Mouse (Mus musculus) myocyte (in vitro differentiated cells): ENCODE results near the gene Chl1. TPM values are rescaled to one million over a fixed set of nuclear protein-coding genes. Genes with fewer than 3 reads are reported as not detected.

Experiments
- H3K27me3 ChIP-seq: one replicate; pipeline ENCODE4 v1.6.1; 2011; ENCODE audit not compliant: control insufficient read depth, insufficient read depth, insufficient read length
- H3K36me3 ChIP-seq: one replicate; pipeline ENCODE4 v1.6.1; 2011; ENCODE audit not compliant: control insufficient read depth, insufficient read depth
- H3K4me2 ChIP-seq: one replicate; pipeline ENCODE4 v1.6.1; 2011; ENCODE audit warnings: low read depth, control low read depth
- H3K4me3 ChIP-seq: one replicate; pipeline ENCODE4 v1.5.1; 2011; ENCODE audit warnings: mild to moderate bottlenecking, control low read depth, moderate library complexity
- H3K79me2 ChIP-seq: one replicate; pipeline ENCODE4 v1.6.1; 2011; ENCODE audit not compliant: control insufficient read depth, insufficient read depth
- H3ac ChIP-seq: one replicate; pipeline ENCODE4 v1.6.1; 2011; ENCODE audit not compliant: control insufficient read depth, insufficient read length
- CEBPB ChIP-seq: IDR thresholded peaks from 2 replicates; pipeline ENCODE4 v1.6.1; 2011; ENCODE audit warnings: mild to moderate bottlenecking, moderate library complexity; ENCODE audit not compliant: poor library complexity, insufficient read depth, severe bottlenecking
- E2F4 ChIP-seq: IDR thresholded peaks from one replicate; pipeline ENCODE4 v1.6.1; 2011; ENCODE audit warnings: mild to moderate bottlenecking, control low read depth, moderate library complexity; ENCODE audit not compliant: insufficient read depth
- MAX ChIP-seq: IDR thresholded peaks from one replicate; pipeline ENCODE4 v1.6.1; 2011; ENCODE audit warnings: low read depth, mild to moderate bottlenecking, control low read depth
- MYOD1 ChIP-seq, 3 experiments: IDR thresholded peaks; one replicate each; pipeline ENCODE4 v1.6.1; 2011; ENCODE audit warnings: control low read depth in 2 of 3, low read depth in 2 of 3, mild to moderate bottlenecking in 2 of 3, moderate library complexity in 1 of 3; ENCODE audit not compliant: insufficient read length in 2 of 3, control insufficient read depth in 1 of 3
- MYOG ChIP-seq, 3 experiments: IDR thresholded peaks; one replicate each; pipeline ENCODE4 v1.6.1; 2011; ENCODE audit warnings: control low read depth in 2 of 3, low read depth in 2 of 3, mild to moderate bottlenecking in 2 of 3; ENCODE audit not compliant: insufficient read length in 2 of 3, control insufficient read depth in 1 of 3, insufficient read depth in 1 of 3
- POLR2A ChIP-seq: IDR thresholded peaks from one replicate; pipeline ENCODE4 v1.6.1; 2011; ENCODE audit warnings: low read depth, mild to moderate bottlenecking, control low read depth, moderate library complexity; ENCODE audit not compliant: insufficient read length
- POLR2AphosphoS2 ChIP-seq: IDR thresholded peaks from one replicate; pipeline ENCODE4 v1.6.1; 2011; ENCODE audit warnings: low read depth, control low read depth; ENCODE audit not compliant: insufficient read length
- REST ChIP-seq: IDR thresholded peaks from one replicate; pipeline ENCODE4 v1.6.1; 2011; ENCODE audit warnings: mild to moderate bottlenecking, control low read depth, moderate library complexity; ENCODE audit not compliant: insufficient read depth, insufficient read length
- SRF ChIP-seq: IDR thresholded peaks from one replicate; pipeline ENCODE4 v1.6.1; 2011; ENCODE audit warnings: low read depth; ENCODE audit not compliant: control insufficient read depth, insufficient read length
- TCF12 ChIP-seq: IDR thresholded peaks from one replicate; pipeline ENCODE4 v1.6.1; 2011; ENCODE audit warnings: mild to moderate bottlenecking, control low read depth; ENCODE audit not compliant: poor library complexity, insufficient read depth, severe bottlenecking
- TCF3 ChIP-seq: IDR thresholded peaks from one replicate; pipeline ENCODE4 v1.6.1; 2011; ENCODE audit warnings: low read depth, control low read depth; ENCODE audit not compliant: insufficient read length
- USF1 ChIP-seq: IDR thresholded peaks from one replicate; pipeline ENCODE4 v1.6.1; 2011; ENCODE audit warnings: low read depth, mild to moderate bottlenecking, control low read depth, moderate library complexity
- polyA plus RNA-seq: library from polyadenylated mRNA; unstranded; fragments of >200 nt; fragmentation: generic; extraction: Trizol; gene quantifications from one replicate; pipeline ENCODE4 v1.2.1, GENCODE M21; 2012; ENCODE audit warnings: missing spikeins

Gene Chl1
- polyA plus RNA-seq, 1 experiment: not detected

GRCm38 (mm10) chr6:103549929-103550328, 39.5 kb downstream of the Chl1 start:
- H3K27me3 ChIP-seq: no peaks in the 10 kb centered on the region

DNA sequence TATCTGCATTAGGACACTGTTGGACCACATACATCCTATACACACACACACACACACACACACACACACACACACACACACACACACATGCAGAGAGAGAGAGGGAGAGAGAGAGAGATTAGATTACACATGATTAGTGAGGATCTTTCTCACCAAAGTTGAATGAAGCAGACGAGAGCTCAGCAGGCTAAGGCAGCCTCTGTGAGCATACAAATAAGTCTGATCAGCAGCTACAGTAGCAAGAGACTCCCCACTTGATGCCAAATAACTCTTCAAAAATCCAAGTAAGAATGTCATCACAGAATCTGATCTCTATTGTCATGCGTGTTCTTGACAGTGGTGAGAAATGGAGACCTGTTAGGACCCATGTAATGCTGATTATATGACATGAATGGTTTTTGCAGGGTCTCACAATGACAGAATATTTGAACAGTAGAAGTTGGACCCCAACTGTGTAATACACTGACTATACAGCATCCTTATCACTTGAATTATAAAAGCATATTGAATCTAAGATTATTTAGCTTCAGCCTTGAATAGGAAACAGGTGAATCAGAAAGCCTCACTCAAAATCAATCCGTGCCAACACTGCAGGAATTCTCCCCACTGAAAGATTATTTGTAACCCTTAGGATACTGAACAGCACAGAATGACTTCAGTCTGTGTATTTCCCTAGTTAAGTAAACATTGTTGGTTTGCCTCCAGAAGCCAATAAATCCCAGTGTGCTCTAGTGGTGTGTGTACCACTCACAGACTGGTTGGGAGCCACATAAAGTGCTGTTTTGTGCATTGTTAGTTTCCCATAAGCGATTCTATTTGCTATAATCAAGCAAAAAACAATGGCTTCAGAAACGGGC, 47.9 kb downstream of the Chl1 start:
- TF ChIP-seq MYOG (IDR thresholded peaks at IDR 0.05; ENCODE audit: control insufficient read depth in 1 of 3, insufficient read depth in 1 of 3, insufficient read length in 2 of 3, low read depth in 2 of 3) (no peak), POLR2AphosphoS2 (no peak), USF1 (no peak), MYOD1 (IDR thresholded peaks at IDR 0.05; ENCODE audit: control insufficient read depth in 1 of 3, insufficient read length in 2 of 3, low read depth in 2 of 3) (no peak), MAX (no peak), SRF (no peak), POLR2A (no peak), CEBPB (no peak), TCF3 (no peak), REST (no peak), TCF12 (no peak), E2F4 (no peak)
- Histone ChIP-seq H3K4me2 (no peak overlapping the region), H3K27me3 (no peaks in the 10 kb centered on the region), H3ac (no peak overlapping the region), H3K36me3 (no peaks in the 10 kb centered on the region), H3K4me3 (no peak overlapping the region), H3K79me2 (no peaks in the 10 kb centered on the region)

More at GRCm38 (mm10) chr6:103549929-103550328, 39.5 kb downstream of the Chl1 start:
- Histone ChIP-seq H3K36me3 (no peaks in the 10 kb centered on the region), H3K4me2 (no peak overlapping the region), H3K4me3 (no peak overlapping the region), H3K79me2 (no peaks in the 10 kb centered on the region), H3ac (no peak overlapping the region)
- no peak for TF ChIP-seq TCF12
- TF ChIP-seq REST: no peak
- TF ChIP-seq USF1: no peak
- no peak for TF ChIP-seq MYOG (IDR thresholded peaks at IDR 0.05; ENCODE audit: control insufficient read depth in 1 of 3, insufficient read depth in 1 of 3, insufficient read length in 2 of 3, low read depth in 2 of 3)
- no peak for TF ChIP-seq POLR2A
- TF ChIP-seq E2F4: no peak
- no peak for TF ChIP-seq SRF
- TF ChIP-seq POLR2AphosphoS2: no peak
- no peak for TF ChIP-seq MYOD1 (IDR thresholded peaks at IDR 0.05; ENCODE audit: control insufficient read depth in 1 of 3, insufficient read length in 2 of 3, low read depth in 2 of 3)
- no peak for TF ChIP-seq TCF3
- TF ChIP-seq CEBPB: no peak
- TF ChIP-seq MAX: no peak

GRCm38 (mm10) chr6:103558894-103559225, 48.5 kb downstream of the Chl1 start:
- TF ChIP-seq USF1 (no peak), REST (no peak), MYOG (IDR thresholded peaks at IDR 0.05; ENCODE audit: control insufficient read depth in 1 of 3, insufficient read depth in 1 of 3, insufficient read length in 2 of 3, low read depth in 2 of 3) (no peak), TCF12 (no peak), MAX (no peak), TCF3 (no peak), SRF (no peak), POLR2AphosphoS2 (no peak)
- H3K4me2 ChIP-seq: no peak overlapping the region

DNA sequence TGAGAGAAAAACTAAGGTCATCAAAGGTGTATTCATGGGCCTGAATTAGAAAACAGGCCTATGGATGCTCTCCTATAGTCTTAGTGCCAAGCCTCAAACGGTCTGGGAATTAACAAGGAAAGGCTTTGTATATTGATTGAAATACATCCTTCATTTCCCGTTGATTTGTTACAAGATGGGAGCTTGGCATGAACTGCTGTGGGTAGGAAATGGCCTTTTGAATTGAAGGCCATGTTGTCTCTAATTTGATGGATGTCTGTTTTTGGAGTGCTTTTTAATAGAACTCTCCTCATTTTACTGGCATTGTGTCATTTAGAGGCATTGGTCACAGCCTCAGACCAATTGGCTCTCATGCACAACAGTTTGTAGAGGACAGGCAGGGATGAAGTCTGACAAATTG, 49.0 kb downstream of the Chl1 start:
- H3K4me2 ChIP-seq: no peak overlapping the region
- H3K4me3 ChIP-seq: no peak overlapping the region
- TF ChIP-seq REST (no peak), TCF3 (no peak), TCF12 (no peak)
- H3ac ChIP-seq: no peak overlapping the region
- H3K36me3 ChIP-seq: no peaks in the 10 kb centered on the region
- no peaks in the 10 kb centered on the region for H3K27me3 ChIP-seq
- no peaks in the 10 kb centered on the region for H3K79me2 ChIP-seq

More at GRCm38 (mm10) chr6:103558894-103559225, 48.5 kb downstream of the Chl1 start:
- no peaks in the 10 kb centered on the region for H3K79me2 ChIP-seq
- H3K36me3 ChIP-seq: no peaks in the 10 kb centered on the region
- no peaks in the 10 kb centered on the region for H3K27me3 ChIP-seq
- H3K4me3 ChIP-seq: no peak overlapping the region
- H3ac ChIP-seq: no peak overlapping the region

- no peaks in the 10 kb centered on the region for H3K27me3 ChIP-seq
- no peak overlapping the region for H3ac ChIP-seq
- TF ChIP-seq MAX (no peak), TCF3 (no peak)
- H3K36me3 ChIP-seq: no peaks in the 10 kb centered on the region
- no peaks in the 10 kb centered on the region for H3K79me2 ChIP-seq
- H3K4me3 ChIP-seq: no peak overlapping the region
- no peak overlapping the region for H3K4me2 ChIP-seq
These were observed 54.4 kb downstream of the Chl1 start for GRCm38 (mm10) chr6:103564811-103565210.
